Mouse (Mus musculus) kidney, embryonic 16.5 days (tissue): ENCODE data around the gene Gm5134. TPM values are rescaled to one million over a fixed set of nuclear protein-coding genes. Genes with fewer than 3 reads are reported as not detected.

ENCODE experiments used
- ATAC-seq: fragments of 200-750 bp; cut with Nextera tagmentation; 2 replicates; pipeline ENCODE4 v1.8.0; 2017; ENCODE audit warnings: moderate TSS enrichment; ENCODE audit not compliant: low FRiP score, low TSS enrichment
- H3K27ac ChIP-seq: fragments of 300-500 bp; sonication (generic); 2 replicates; pipeline ENCODE4 v1.5.1; 2014; ENCODE audit warnings: low read length
- H3K27me3 ChIP-seq: fragments of 300-500 bp; sonication (generic); 2 replicates; pipeline ENCODE4 v1.6.1; 2014; ENCODE audit warnings: low read length, control low read depth, mixed read lengths; ENCODE audit not compliant: insufficient read depth
- H3K36me3 ChIP-seq: fragments of 300-500 bp; sonication (generic); 2 replicates; pipeline ENCODE4 v1.6.1; 2014; ENCODE audit warnings: low read length, control low read depth, mixed read lengths; ENCODE audit not compliant: insufficient read depth
- H3K4me1 ChIP-seq: fragments of 300-500 bp; sonication (generic); 2 replicates; pipeline ENCODE4 v1.6.1; 2014; ENCODE audit warnings: low read length, control low read depth, mixed read lengths; ENCODE audit not compliant: insufficient read depth
- H3K4me2 ChIP-seq: fragments of 300-500 bp; sonication (generic); replicated peaks from 2 replicates; pipeline ENCODE4 v1.6.1; 2014; ENCODE audit warnings: low read depth, low read length
- H3K4me3 ChIP-seq: fragments of 300-500 bp; sonication (generic); 2 replicates; pipeline ENCODE4 v1.5.1; 2014; ENCODE audit warnings: mild to moderate bottlenecking, low read length
- H3K9ac ChIP-seq: fragments of 300-500 bp; sonication (generic); replicated peaks from 2 replicates; pipeline ENCODE4 v1.6.1; 2014; ENCODE audit warnings: low read length
- H3K9me3 ChIP-seq: fragments of 300-500 bp; sonication (generic); 2 replicates; pipeline ENCODE4 v1.6.1; 2016; ENCODE audit warnings: low read length, control low read depth
- WGBS: fragments of 180-500 bp; shearing (Covaris S2); extraction: QIAGEN DNeasy Blood & Tissue Kit; methylation state at CpG from one replicate; pipeline ENCODE4 v1.1.7; 2014; 5-methylcytosine and 5-hydroxymethylcytosine counted together
- polyA plus RNA-seq: library from polyadenylated mRNA; unstranded; fragments of >200 nt; fragmentation: Nextera tagmentation; extraction: Ambion mirVana; gene quantifications from 2 replicates; pipeline ENCODE4 v1.2.1, GENCODE M21; 2015

The Gm5134 gene
- polyA plus RNA-seq, 1 experiment from 2014 or later = not detected

DNA sequence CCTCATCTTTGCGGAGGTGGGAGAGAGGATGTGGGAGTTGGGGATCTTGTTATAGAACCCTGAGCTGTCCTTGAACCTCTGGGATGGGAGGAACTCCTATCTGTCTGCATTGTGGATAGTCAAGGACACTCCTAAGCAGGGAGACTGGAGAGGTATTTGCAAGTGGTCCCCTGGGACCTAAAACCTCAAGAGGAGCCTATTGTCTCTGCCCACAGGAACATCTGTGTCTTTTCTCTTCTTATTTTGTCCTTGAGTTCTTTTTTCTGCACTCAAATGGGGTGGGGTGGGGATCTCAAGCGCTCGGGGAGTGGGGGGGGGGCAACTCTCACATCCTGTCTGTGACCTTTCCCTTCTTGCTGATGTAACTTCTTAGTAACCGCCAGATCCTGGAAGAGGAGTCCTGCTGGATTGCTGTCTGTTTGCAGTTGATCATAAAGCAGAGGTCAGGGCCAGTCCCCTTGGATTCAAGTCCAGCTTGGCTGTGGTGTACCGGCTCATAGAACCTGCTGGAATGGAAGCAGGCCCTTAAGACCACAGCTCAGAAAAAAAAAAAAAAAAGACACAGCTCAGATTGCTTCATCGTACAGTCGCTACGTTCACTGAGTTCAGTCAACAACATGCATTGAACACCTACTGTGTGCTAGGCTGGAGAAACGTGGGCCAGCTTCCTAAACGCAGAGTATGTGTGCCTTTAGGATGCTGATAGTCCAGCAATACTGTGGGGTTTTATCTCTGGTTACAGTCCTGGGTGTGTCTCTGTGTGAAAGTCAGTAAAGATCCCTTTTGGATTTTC lies 16.3 kb upstream of the Gm5134 start:
- ATAC-seq = no peak
- Histone ChIP-seq H3K27ac (no peak overlapping the region), H3K27me3 (no peaks in the 10 kb centered on the region), H3K4me1 (peaks cover 25% of the 10 kb centered on the region), H3K36me3 (no peaks in the 10 kb centered on the region), H3K4me2 (peak overlapping the region; percentile 73; the same call in 1 of the 2 replicates), H3K4me3 (no peak overlapping the region), H3K9ac (no peak overlapping the region), H3K9me3 (no peaks in the 10 kb centered on the region)
- 54% methylated on average over 10 of the region's 10 CpGs for WGBS

GRCm38 (mm10) chr10:75939481-75940234 lies 14.7 kb upstream of the Gm5134 start:
- 42% methylated on average over 9 of the region's 9 CpGs for WGBS
- Histone ChIP-seq H3K27ac (no peak overlapping the region), H3K9me3 (no peaks in the 10 kb centered on the region), H3K9ac (no peak overlapping the region), H3K4me2 (no peak overlapping the region), H3K4me1 (peaks cover 34% of the 10 kb centered on the region), H3K27me3 (no peaks in the 10 kb centered on the region), H3K36me3 (no peaks in the 10 kb centered on the region), H3K4me3 (no peak overlapping the region)
- no peak for ATAC-seq

DNA sequence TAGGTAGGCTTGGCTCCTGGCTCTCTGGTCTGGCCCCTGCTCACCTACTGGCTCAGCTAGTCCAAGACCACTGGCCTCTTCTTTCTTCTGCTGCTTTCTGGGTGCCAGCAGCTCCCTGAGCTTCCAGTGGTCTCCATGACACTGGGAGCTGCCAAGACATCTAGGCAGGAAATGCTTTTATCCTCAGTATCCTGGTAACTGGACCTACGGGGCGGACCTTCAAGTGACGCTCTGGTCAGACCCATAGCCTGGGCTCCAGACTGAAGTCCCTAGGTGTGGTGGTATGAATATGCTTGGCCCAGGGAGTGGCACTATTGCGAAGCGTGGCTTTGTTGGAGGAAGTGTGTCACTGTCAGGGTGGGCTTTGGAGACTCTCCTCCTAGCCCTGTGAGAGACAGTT lies 13.8 kb upstream of the Gm5134 start, which contains the start of gene Gm867:
TSS of gene Gm867 (minus strand) at position 153 of the 400 bp plus-strand sequence.
- ATAC-seq = no peak
- Histone ChIP-seq H3K4me1 (peaks cover 28% of the 10 kb centered on the region), H3K4me2 (no peak within 1 kb of the TSS), H3K27ac (no peak within 1 kb of the TSS), H3K9me3 (no peaks in the 10 kb centered on the region), H3K36me3 (no peaks in the 10 kb centered on the region), H3K27me3 (no peaks in the 10 kb centered on the region), H3K9ac (no peak within 1 kb of the TSS), H3K4me3 (no peak within 1 kb of the TSS)
- WGBS = 79% methylated on average over 5 of the region's 5 CpGs

- no peaks in the 10 kb centered on the region for H3K9me3 ChIP-seq
- no peak for ATAC-seq
- no peak overlapping the region for H3K4me3 ChIP-seq
- no peak overlapping the region for H3K4me2 ChIP-seq
- no peak overlapping the region for H3K9ac ChIP-seq
- H3K36me3 ChIP-seq = no peaks in the 10 kb centered on the region
- H3K4me1 ChIP-seq = peaks cover 25% of the 10 kb centered on the region
- 70% methylated on average over 9 of the region's 9 CpGs for WGBS
- H3K27me3 ChIP-seq = no peaks in the 10 kb centered on the region
- H3K27ac ChIP-seq = no peak overlapping the region
Observed at GRCm38 (mm10) chr10:75941042-75941824, 13.1 kb upstream of the Gm5134 start.

GRCm38 (mm10) chr10:75942736-75943477 lies 11.4 kb upstream of the Gm5134 start, which contains the start of gene Vpreb3:
Gene Vpreb3, plus strand, starts transcription at chr10:75943057.
- H3K27me3 ChIP-seq = no peaks in the 10 kb centered on the region
- no peaks in the 10 kb centered on the region for H3K9me3 ChIP-seq
- 82% methylated on average over 15 of the region's 15 CpGs for WGBS
- peaks cover 16% of the 10 kb centered on the region for H3K4me1 ChIP-seq
- no peaks in the 10 kb centered on the region for H3K36me3 ChIP-seq
- no peak within 1 kb of the TSS for H3K9ac ChIP-seq
- ATAC-seq = no peak
- H3K4me3 ChIP-seq = no peak within 1 kb of the TSS
- peak within 1 kb of the TSS; percentile 19 for H3K4me2 ChIP-seq
- peak within 1 kb of the TSS; percentile 67 for H3K27ac ChIP-seq

DNA sequence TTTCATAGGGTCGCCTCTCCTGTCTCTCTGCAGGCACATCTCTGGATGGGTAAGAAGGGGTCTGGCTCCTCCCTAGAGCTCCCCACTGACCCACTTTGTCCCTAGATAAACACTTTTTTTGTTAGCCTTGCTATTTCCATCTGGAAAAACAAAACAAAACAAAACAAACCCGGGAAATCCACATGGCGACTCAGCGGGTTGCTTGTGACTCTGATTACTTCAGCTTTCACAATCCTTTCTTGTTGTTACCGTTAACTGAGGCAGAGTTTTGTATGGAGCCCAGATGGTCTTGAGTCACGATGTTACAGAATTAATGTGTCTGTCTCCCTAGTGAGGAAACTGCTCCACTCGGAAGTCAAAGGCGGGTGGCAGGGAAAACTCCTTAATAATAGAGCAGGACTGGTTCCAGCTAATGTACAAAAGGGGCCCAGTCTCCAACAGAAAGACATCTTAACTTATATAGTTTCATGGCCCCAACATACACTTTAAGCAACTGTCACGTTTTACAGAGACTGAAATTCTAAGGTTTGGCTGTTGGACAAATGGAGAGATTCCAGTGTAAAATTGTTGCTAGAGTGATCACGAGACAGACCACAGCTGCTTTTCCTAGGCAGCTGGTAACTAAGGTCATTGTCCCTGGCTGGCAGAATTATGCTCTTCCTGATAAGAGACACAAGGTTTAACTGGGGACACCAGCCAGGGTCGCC lies 10.1 kb upstream of the Gm5134 start:
- no peak overlapping the region for H3K9ac ChIP-seq
- 21% methylated on average over 11 of the region's 11 CpGs for WGBS
- peak overlapping the region; percentile 67 for H3K27ac ChIP-seq
- peak overlapping the region; percentile 19 for H3K4me2 ChIP-seq
- H3K9me3 ChIP-seq = no peaks in the 10 kb centered on the region
- no peak for ATAC-seq
- no peaks in the 10 kb centered on the region for H3K36me3 ChIP-seq
- no peak overlapping the region for H3K4me3 ChIP-seq
- peaks cover 11% of the 10 kb centered on the region; the same call in 1 of the 2 replicates for H3K4me1 ChIP-seq
- H3K27me3 ChIP-seq = no peaks in the 10 kb centered on the region

DNA sequence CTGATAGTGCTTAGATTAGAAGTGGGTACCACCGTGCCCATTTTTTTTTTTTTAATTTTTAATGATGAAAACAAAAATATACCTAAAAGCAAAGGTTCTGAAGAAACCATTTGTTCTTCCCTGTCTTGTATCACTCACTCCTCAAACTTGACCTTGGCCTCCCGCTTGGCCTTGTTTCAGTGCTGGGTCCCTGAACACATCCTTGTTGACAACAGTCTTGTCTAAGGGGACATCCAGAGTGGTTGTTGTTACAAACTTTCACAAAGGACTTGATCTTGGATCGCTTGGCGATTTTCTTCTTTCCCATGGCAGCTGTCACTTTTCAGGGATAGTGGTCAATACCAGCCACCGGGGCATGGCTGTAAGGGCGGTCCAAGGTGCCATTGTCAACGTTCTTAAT lies 9.1 kb upstream of the Gm5134 start:
- Histone ChIP-seq H3K4me3 (no peak overlapping the region), H3K4me1 (peaks cover 15% of the 10 kb centered on the region), H3K27me3 (no peaks in the 10 kb centered on the region), H3K27ac (no peak overlapping the region), H3K36me3 (no peaks in the 10 kb centered on the region), H3K4me2 (no peak overlapping the region), H3K9me3 (no peaks in the 10 kb centered on the region), H3K9ac (no peak overlapping the region)
- WGBS = 92% methylated on average over 7 of the region's 7 CpGs
- no peak for ATAC-seq

GRCm38 (mm10) chr10:75945896-75946295 lies 8.4 kb upstream of the Gm5134 start:
- WGBS = 83% methylated on average over 7 of the region's 7 CpGs
- H3K4me1 ChIP-seq = peaks cover 22% of the 10 kb centered on the region
- no peaks in the 10 kb centered on the region for H3K9me3 ChIP-seq
- no peak overlapping the region for H3K9ac ChIP-seq
- no peak overlapping the region for H3K4me3 ChIP-seq
- no peak for ATAC-seq
- no peaks in the 10 kb centered on the region for H3K36me3 ChIP-seq
- H3K27me3 ChIP-seq = no peaks in the 10 kb centered on the region
- no peak overlapping the region for H3K27ac ChIP-seq
- H3K4me2 ChIP-seq = no peak overlapping the region

DNA sequence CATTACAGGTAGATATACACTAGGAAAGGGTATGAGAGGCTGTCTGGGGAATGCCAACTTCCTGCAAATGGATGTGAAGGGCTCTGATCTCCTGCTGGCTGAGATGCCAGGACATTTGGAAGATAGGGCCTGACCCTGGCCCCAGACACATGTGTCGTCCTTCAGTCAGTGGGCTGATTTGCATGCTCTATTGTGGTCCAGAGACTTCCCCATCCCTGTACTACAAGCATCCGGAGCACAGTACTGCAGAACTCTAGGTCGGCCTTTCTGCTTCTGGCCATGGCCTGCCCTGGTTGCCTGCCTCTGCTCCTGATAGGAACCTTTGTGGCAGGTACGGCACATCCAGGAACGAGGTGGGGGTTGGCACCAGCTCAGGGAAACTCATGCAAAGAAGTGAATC lies 6.2 kb upstream of the Gm5134 start:
- peaks cover 3% of the 10 kb centered on the region; the same call in 1 of the 2 replicates for H3K27me3 ChIP-seq
- H3K9ac ChIP-seq = no peak overlapping the region
- no peak overlapping the region for H3K4me2 ChIP-seq
- no peak for ATAC-seq
- H3K4me1 ChIP-seq = peaks cover 25% of the 10 kb centered on the region
- H3K36me3 ChIP-seq = no peaks in the 10 kb centered on the region
- H3K27ac ChIP-seq = no peak overlapping the region
- H3K9me3 ChIP-seq = no peaks in the 10 kb centered on the region
- WGBS = 85% methylated on average over 5 of the region's 5 CpGs
- H3K4me3 ChIP-seq = no peak overlapping the region
